Mouse (Mus musculus) cerebellum, adult 8-10 months (tissue): ENCODE measurements around the gene Akap9.
"Not testable (repeated sequence)": the region's sequence is repeated elsewhere in the genome, so short reads cannot be mapped to it uniquely, and the experiment has no call there.

Experiments used
- DNase-seq: peaks from one replicate; pipeline ENCODE4 v3.0.0; 2022

Akap9 gene

DNA sequence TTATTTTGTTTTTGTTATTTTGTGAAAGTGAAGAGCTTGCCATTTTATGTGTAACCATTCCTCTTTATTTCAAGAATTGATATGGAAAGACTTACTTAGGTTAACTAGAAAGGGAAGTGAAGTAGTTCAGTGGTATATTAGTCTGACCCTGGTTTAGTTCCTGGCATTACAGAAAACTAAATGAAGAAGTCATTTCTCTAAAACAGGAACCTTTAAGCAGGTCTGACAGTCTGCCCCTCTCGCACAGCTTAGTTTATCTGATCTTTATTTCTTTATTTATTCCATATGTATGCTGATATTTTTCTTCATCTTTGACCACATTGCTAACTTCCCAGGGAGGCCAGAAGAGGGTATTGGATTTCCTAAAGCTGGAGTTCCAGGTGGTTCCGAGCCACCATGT lies 113.1 kb downstream of the Akap9 start:
- DNase-seq, result no peak

DNA sequence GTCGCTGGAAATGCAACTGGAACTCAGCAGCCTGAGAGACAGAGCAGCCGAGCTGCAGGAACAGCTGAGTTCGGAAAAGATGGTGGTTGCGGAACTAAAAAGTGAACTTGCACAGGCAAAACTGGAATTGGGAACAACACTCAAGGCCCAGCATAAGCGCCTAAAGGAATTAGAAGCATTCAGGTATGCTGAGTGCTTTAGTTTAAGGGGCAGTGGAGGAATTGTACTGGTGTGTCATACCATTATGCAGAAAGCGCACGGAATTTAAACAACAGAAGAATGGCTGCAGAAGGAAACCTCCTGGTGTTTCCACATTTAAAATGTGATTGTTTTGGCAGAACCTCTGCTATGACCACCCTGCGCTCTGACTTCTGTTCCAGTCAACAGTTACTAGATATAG lies 132.5 kb downstream of the Akap9 start:
- no peak for DNase-seq

DNA sequence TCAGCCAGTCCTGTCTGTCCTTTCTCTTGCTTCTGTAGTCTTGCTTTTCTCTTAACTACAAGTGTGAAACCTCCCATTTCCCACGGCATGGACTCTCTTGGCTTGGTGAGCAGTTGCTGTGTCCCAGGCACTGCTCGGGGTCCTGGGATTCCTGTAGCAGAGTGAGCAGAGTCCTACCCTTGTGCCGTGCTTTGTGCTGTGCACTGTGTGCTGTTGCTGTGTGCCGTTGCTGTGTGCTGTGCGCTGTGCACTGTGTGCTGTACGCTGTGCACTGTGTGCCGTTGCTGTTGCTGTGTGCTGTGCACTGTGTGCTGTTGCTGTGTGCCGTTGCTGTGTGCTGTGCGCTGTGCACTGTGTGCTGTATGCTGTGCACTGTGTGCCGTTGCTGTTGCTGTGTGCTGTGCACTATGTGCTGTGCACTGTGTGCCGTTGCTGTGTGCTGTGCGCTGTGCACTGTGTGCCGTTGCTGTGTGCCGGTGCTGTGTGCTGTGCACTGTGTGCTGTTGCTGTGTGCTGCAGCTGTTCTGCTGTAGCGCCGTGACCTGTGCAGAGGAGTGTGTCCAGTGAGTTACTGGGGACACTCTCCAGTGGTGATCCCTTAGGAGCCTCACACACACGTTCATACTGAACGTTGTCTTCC lies 138.7 kb downstream of the Akap9 start:
- no peak for DNase-seq

GRCm38 (mm10) chr5:4067203-4067602 lies 139.3 kb downstream of the Akap9 start:
- no peak for DNase-seq

DNA sequence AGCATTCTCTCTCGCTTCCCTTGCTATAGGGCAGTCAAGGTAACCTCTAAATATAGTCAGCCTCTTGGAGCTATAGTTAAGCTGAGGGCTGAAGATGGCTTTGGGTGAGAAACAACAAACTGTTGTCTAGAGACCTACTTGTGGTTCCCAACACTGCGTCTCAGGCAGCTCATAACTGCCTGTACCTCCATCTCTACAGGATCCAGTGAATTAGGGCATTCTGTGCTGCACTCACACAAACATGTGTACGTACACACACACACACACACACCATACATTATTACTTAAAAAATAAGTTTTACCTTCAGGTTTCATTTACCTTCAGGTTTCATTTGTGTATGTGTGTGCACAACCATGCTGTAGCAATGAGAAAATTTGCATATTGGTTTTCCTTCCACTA lies 151.2 kb downstream of the Akap9 start:
- DNase-seq, result no peak

- no peak for DNase-seq
Observed at GRCm38 (mm10) chr5:4080861-4081260, 153.0 kb downstream of the Akap9 start.

GRCm38 (mm10) chr5:4081513-4081912 lies 153.7 kb downstream of the Akap9 start:
- no peak for DNase-seq

DNA sequence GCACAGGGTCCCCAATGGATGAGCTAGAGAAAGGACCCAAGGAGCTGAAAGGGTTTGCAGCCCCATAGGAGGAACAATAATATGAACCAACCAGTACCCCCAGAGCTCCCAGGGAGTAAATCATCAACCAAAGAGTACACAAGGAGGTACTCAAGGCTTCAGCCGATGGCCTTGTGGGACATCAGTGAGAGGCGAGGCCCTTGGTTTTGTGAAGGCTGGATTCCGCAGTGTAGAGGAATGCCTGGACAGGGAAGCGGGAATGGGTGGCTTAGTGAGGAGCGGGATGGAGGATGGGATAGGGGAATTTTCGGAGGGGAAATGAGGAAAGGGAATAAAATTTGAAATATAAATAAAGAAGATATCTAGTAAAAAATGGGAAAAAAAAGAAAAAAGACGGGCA lies 157.1 kb downstream of the Akap9 start:
- DNase-seq, result no peak

DNA sequence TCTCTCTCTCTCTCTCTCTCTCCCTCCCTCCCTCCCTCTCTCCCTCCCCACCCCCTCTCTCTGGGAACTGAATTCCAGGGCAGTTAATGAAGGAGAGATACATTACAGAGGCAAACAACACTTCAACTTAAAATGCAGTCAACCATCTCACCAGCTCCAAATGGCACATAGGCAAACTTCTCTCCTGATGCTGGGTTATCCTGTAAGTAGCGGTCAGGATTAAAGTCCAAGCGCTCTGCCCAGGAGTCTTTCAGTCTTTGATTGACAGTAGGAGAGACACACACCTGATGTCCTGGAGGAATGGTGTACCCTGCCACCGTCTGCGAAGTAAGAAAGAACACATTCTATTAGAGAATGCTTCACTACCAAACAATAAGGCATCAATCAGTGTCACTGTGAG lies 158.5 kb downstream of the Akap9 start:
- no peak for DNase-seq

DNA sequence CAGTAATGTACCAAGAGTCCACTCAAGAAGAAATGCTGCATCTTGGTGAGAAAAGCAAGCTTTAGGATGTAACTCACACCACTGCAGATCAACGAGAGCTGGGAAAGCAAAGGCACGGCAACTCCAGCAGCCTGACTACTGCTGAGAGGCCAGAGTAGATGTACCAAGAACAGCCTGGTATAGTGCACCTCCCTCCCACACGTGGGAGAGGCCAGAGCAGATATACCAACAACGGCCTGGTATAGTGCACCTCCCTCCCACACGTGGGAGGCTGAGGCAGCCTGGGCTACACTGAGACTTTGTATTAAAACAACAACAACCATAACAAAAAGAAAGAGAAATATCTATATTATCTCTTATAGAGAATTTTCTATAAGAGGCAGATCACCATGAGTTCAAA lies 160.3 kb downstream of the Akap9 start:
- DNase-seq, result no peak

- no peak for DNase-seq
Observed at GRCm38 (mm10) chr5:4094471-4094870, 166.6 kb downstream of the Akap9 start.

DNA sequence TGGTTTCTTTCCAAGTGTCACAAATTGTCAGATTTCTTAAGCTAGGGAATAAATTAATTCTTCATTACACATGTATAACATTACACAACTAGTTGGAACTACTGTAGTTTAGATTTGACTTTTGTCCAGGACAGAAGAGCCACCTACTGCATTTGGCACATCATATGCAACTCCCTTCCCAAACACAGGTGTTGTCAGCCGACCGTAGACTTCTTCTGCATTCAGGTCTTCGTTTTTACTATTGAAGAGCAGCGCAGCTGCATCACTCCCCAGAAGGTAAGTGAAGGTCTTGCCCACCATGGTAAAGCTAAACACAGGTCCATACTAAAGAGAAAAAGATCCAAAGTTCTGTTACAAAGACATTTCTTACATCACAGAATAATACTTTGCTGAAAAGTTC lies 173.2 kb downstream of the Akap9 start:
- no peak for DNase-seq

- no peak for DNase-seq
Observed at GRCm38 (mm10) chr5:4101770-4102169, 173.9 kb downstream of the Akap9 start.

DNA sequence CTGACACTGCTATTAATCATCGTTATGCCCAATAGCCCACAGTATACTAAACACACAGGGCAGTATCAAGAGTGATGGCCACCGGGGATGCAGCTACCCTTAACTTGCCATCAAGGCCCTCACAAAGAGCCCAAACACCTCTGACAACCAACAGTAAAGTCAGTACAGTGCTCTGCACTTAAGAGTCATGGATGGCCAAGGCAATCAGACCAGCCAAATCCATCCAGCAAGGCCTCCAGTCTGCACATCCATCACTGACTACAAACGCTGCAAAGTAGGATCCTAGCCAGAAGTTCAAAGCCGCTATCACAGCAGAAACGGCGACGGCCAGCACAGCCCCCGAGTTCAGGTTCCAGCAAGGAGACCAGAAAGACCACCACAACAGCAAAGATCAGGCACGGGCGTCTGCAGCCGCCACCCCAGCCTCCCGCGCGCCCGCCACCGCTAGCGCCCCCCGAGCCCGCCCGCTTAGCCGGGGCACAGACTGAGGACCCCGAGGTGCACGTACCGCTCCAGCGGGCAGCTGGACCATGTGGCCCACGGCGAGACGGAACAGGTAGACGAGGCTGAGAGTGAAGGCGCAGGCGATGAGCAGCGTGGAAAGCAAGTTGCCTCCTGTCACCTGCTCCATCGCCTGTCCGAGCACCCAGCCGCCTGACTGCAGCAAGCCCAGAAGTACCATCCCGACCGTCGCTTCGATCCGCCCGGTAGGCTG lies 175.9 kb downstream of the Akap9 start:
- no peak for DNase-seq

GRCm38 (mm10) chr5:4104341-4105040 lies 176.6 kb downstream of the Akap9 start, which contains the start of gene Cyp51:
Cyp51 (minus strand) TSS chr5:4104746.
- DNase-seq, result peak; percentile 89

- peak; percentile 7 for DNase-seq
Observed at GRCm38 (mm10) chr5:4105651-4106186, 177.9 kb downstream of the Akap9 start.

DNA sequence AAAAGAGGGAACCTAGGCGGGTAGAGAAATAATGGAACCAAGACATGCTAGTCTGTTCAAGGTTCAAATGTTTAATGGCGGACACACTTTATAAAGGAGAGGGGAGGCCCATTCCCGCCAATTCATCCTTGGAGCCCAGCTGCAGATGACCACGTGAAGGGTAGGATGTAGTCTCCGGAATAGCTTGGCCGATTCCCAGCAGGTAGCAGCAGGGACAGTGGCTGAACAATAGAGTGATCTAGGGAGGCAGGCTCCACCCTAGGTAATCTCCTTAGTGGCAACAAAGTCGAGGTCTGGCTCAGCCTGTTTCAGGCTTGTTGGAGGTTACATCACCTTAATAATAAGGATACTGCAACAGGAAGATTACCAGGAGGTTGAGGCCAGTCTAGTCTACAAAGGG lies 179.2 kb downstream of the Akap9 start:
- DNase-seq, result not testable (repeated sequence)

DNA sequence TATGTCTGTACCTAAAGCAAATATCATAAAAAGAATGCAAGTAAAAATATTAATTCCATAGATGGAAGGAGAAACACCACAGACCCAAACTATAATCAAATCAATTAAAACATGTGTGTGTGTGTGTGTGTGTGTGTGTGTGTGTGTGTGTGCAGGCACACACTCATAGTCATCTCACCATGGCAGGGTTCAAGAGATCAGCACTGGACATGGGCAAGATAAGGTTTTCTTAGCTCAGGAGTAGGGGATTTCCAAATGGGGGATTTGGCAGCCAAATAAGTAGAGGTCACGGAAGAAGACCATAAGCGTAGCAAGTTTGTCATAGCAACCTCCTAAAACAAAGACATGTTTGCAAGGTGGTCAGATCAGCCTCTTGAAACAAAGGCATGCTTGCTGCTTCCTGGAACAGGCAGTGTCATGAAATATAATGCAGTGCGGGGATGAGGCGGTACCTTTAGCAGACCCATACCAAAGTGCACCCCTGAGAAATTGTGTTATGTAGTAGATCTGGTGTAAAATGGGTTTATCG lies 184.8 kb downstream of the Akap9 start:
- DNase-seq, result no peak
